Mouse (Mus musculus) left cerebral cortex, postnatal 36 days (tissue): ENCODE data around the gene Gm49333. TPM values are rescaled to one million over a fixed set of nuclear protein-coding genes. Genes with fewer than 3 reads are reported as not detected.
A peak's percentile ranks its signal among the peaks of the same experiment; 100 is the strongest.

Source experiments
- DNase-seq, 2 experiments: peaks; one replicate each; pipeline ENCODE4 v3.0.0; 2021 to 2022; ENCODE audit warnings: low spot score in 2 of 2, mixed read lengths in 1 of 2
- intact Hi-C: fragments of 180-260 bp; cut with DNase I; formaldehyde crosslinking; loops from one replicate; pipeline ENCODE4 v1.15.1; 2025
- total RNA-seq, 2 experiments: library from RNA; stranded (reverse); gene quantifications; 2 replicates each; pipeline ENCODE4 v1.2.3; 2021

Gene Gm49333
- total RNA-seq, result not detected

GRCm38 (mm10) chr16:20611357-20612227, at the start of gene Gm49333, which contains the start of the genes Eef1akmt4 and Alg3:
Gene Gm49333 (plus strand): TSS chr16:20611610.
Gene Eef1akmt4 (plus strand): TSS chr16:20611593.
Gene Alg3 (minus strand): TSS chr16:20611735.
- intact Hi-C loops, result loop anchor here (1.0 kb wide), 1 partner anchor 21 kb away; no protein-coding TSS in a partner anchor
- DNase-seq, result peak; percentile 71 to 73

- DNase-seq, result no peak
These were observed 46.3 kb upstream of the Gm49333 start for GRCm38 (mm10) chr16:20565075-20565474.

GRCm38 (mm10) chr16:20589366-20589938, 22.0 kb upstream of the Gm49333 start, which contains the start of gene Vwa5b2:
Gene Vwa5b2 (plus strand): TSS chr16:20589471.
- DNase-seq, result peak; percentile 43 to 53

More at GRCm38 (mm10) chr16:20565075-20565474, 46.3 kb upstream of the Gm49333 start:
- intact Hi-C loops, result no loop called here

GRCm38 (mm10) chr16:20589939-20590679, 21.3 kb upstream of the Gm49333 start:
- peak; percentile 70 to 85 for DNase-seq
- intact Hi-C loops, result loop anchor here (1.0 to 5.0 kb wide), 2 partner anchors 21 to 77 kb away; partner anchors contain the start of genes Alg3, Eef1akmt4, Eif4g1 and Gm49333

More at GRCm38 (mm10) chr16:20589366-20589938, 22.0 kb upstream of the Gm49333 start, which contains the start of gene Vwa5b2:
- intact Hi-C loops, result loop anchor here (5.0 kb wide), 1 partner anchor 78 kb away; the partner anchor contains the start of gene Eif4g1

GRCm38 (mm10) chr16:20590680-20591038, 20.8 kb upstream of the Gm49333 start:
- no peak for DNase-seq
- intact Hi-C loops, result loop anchor here (1.0 kb wide), 1 partner anchor 21 kb away; the partner anchor contains the start of genes Alg3, Eef1akmt4 and Gm49333

GRCm38 (mm10) chr16:20591076-20591705, 20.2 kb upstream of the Gm49333 start:
- no peak for DNase-seq
- intact Hi-C loops, result no loop called here

GRCm38 (mm10) chr16:20595060-20595673, 16.2 kb upstream of the Gm49333 start:
- no peak for DNase-seq
- intact Hi-C loops, result no loop called here

- intact Hi-C loops, result no loop called here
- DNase-seq, result no peak
These were observed 15.7 kb upstream of the Gm49333 start for GRCm38 (mm10) chr16:20595737-20596136.

- intact Hi-C loops, result no loop called here
- DNase-seq, result no peak
These were observed 14.5 kb upstream of the Gm49333 start for GRCm38 (mm10) chr16:20596687-20597441.

- peak in 1 of 2 experiments; percentile 8 for DNase-seq
These were observed 10.9 kb upstream of the Gm49333 start for GRCm38 (mm10) chr16:20600511-20600910.

GRCm38 (mm10) chr16:20604705-20605104, 6.7 kb upstream of the Gm49333 start:
- intact Hi-C loops, result no loop called here
- no peak for DNase-seq

More at GRCm38 (mm10) chr16:20600511-20600910, 10.9 kb upstream of the Gm49333 start:
- intact Hi-C loops, result no loop called here

GRCm38 (mm10) chr16:20610501-20611356, 681 bp upstream of the Gm49333 start:
- peak; percentile 77 to 79 for DNase-seq
- intact Hi-C loops, result loop anchor here (1.0 kb wide), 1 partner anchor 20 kb away; no protein-coding TSS in a partner anchor

GRCm38 (mm10) chr16:20619541-20620398, 8.4 kb downstream of the Gm49333 start:
- intact Hi-C loops, result no loop called here
- peak in 1 of 2 experiments; percentile 19 for DNase-seq

- no peak for DNase-seq
- intact Hi-C loops, result no loop called here
These were observed 9.0 kb downstream of the Gm49333 start for GRCm38 (mm10) chr16:20620399-20620735.

- DNase-seq, result peak in 1 of 2 experiments; percentile 53
These were observed 9.4 kb downstream of the Gm49333 start for GRCm38 (mm10) chr16:20620751-20621190.

More at GRCm38 (mm10) chr16:20620751-20621190, 9.4 kb downstream of the Gm49333 start:
- intact Hi-C loops, result no loop called here
